Mouse (Mus musculus) frontal cortex, adult 2 months (tissue): ENCODE data around the gene Gabbr2. TPM values are rescaled to one million over a fixed set of nuclear protein-coding genes. Genes with fewer than 3 reads are reported as not detected.
A peak's percentile ranks its signal among the peaks of the same experiment; 100 is the strongest.

Experiments
- DNase-seq, 2 experiments: peaks; one replicate each; pipeline ENCODE4 v3.0.0; 2022; ENCODE audit warnings: low spot score in 1 of 2; ENCODE audit errors: extremely low spot score in 1 of 2
- polyA plus RNA-seq: library from polyadenylated mRNA; depleted of rRNA; stranded (reverse); fragments of >200 nt; gene quantifications from 2 replicates; pipeline ENCODE4 v1.2.3, GENCODE M21; 2012

Gene Gabbr2
- polyA plus RNA-seq, 1 experiment = 95.3 TPM

DNA sequence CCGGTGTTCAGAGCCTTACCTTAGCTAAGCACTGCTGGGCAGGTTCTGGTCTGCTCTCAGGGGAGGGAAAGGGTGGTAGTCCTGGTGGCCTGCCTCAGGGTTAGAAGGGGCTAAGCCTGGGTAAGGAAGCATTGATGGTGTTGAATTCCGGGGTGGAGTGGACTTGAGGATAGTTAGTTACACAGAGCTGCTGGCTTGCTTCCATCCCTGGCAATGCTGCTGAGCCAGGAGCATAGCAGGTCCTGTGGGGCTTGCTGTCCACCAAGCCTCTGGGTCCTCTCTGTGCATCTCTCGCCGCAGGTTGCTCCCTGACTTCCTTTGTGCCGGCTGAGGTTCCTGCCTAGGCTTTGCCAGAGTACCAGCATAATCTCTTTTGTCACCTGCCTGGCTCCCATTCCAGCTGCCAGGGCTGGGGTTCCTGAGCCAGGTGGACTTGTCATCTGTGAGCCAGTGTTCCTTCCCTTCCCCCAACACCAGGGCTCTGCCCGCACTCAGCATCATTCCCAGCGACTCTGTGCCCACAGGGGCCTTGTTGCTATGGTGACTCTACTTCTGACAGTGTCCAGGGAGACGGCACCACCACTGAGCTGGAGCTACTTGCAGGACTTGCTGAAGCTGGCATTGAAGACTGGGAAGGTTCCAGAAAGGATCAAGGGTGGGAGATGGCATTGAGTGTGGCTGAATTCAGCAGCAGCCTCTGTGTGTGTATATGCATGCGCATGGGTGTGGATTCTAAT, 262.2 kb downstream of the Gabbr2 start:
- DNase-seq = peak in 1 of 2 experiments; percentile 42

DNA sequence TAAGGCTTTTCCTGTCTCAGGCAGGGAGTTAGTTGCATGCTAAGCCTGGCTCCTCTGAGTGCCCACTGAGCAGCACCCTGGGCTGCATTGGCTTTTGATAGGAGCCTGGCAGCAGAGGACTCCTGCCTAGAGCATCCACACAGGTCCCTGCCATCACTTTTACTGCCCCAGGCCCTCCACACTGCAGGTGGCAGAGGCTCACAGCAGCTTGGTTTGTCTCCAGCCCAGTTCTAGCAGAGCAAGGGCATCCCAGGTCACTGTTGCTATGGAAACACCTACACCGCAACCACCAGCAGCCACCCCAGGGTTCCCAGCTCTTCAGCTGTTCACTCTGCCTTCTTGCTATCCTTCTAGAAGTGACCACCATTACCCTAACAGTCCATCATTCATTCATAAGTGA, 263.4 kb downstream of the Gabbr2 start:
- DNase-seq = peak in 1 of 2 experiments; percentile 49

DNA sequence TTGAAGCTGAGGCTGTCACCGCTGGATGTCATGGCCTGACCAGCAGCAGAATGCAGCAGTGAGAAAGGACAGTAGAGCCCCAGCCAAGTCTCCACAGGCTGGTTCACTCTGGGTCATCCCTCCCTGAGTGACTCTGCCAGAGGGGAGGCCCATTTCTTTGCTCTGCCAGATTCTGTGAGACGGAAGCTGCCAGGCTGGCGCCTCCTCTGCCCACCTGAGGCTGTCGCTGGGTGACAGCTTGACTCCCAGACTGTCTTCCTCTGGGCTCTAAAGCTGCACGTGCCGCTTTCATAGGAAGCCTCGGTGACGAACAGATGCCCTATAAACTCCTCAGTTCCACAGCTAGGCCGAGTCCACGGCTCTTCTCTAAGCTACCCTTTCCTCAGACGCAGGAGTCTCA, 264.5 kb downstream of the Gabbr2 start:
- DNase-seq = no peak

DNA sequence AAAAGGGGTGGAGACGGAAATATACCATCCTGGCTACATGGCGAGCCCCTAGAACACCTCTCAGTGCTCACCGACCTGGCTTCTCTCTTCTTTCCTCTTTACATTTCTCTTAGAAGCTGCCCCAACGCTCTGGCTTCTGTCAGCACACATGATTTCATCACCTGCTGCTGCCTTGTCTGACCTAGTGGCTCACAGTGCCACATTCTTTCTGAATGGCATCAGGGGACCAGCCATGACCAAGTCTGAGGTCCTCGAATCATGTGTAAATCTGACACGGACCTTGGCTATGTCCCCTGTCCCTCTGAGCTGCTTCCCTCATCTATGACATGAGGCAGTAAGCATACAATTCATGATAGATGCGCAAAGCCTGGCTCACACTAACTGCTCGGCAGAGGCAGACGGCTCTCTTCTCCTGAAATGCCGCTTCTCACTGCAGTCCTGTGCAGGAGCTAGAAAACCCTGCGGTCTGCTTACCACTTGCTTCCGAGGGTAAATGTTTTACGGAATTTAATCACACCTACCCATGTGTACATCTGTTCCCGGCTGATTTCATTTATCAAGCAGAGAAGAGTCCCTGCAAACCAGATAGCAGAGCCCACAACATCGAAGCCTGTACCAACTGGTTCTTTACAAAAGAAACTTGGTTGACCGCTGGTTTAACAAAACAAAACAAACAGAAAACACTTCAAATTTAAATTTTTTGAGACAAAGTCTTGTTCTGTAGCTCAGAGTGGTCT, 270.7 kb downstream of the Gabbr2 start:
- no peak for DNase-seq

DNA sequence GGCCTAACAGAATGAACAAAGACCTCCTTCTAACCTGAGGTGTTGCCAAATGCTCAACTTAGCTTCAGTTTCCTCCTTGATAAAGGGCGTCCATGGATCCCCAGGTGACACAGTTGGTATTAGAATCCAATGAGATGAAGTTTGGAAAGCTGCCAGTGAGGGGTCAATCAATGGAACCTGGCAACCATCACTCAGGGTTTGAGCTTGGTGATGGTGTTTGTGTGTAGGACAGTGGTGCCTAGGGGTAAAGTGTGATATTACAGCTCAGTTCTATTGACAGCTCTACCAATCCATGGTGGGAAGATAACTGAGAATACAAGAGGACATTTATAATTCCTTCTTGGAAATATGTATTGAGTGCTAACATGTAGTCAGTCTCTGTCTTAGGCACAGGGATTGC, 271.6 kb downstream of the Gabbr2 start:
- no peak for DNase-seq

DNA sequence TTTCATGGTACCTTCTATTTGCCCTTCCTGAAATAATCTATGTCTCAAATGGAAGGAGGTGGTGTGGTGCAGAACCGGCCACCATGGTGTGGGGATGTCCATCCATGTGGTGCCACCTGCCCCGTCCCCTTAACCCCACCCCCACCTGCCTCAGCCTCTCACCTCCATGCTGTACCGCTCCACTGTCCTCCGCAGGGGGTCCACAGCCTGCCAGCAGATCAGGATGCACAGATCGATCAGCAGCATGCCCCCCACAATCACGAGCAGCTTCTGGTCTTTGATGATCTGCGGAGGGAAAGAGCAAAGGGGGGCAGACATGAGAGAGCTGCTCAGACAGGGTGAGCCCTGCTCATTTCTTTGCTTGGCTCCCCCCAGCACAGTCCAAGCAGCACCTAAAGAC, 273.0 kb downstream of the Gabbr2 start:
- no peak for DNase-seq

DNA sequence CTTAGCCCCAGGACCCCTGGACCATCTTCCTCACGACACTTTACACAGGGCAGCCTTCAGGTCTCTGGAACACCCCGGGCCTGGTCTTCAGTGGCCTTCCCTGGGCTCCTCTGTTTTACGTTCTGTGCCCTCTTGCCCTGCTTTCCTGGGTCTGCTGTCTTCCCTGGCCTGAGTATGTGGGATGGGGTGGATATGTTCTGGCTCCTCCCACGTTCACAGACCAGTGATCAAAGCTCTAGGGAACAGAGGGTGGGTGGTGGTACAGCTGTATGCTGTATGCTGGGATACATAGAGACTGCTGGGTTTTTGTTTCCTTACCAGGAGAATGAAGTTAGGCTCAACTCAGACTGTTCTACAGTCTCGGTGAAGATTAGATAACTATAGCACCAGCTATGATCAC, 274.5 kb downstream of the Gabbr2 start:
- DNase-seq = no peak

DNA sequence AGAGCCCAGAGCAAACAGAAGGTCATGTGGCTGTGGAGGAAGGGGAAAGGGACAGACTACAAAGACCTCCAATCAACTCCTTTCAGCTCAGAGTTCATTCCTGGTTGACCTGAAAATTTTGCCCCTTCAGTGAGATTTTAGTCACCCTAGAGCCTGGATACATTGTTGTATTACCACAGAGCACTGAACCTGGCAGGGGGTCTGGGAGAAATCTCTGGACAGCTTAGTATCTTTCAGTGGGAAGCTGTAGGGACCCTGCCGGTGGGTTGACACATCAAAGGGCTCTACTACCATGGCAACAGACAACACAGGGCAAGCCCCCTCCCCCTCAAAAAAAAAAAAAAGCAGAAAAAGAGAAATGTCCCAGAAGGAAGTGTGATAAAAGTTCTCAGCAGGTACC, 275.3 kb downstream of the Gabbr2 start:
- no peak for DNase-seq

DNA sequence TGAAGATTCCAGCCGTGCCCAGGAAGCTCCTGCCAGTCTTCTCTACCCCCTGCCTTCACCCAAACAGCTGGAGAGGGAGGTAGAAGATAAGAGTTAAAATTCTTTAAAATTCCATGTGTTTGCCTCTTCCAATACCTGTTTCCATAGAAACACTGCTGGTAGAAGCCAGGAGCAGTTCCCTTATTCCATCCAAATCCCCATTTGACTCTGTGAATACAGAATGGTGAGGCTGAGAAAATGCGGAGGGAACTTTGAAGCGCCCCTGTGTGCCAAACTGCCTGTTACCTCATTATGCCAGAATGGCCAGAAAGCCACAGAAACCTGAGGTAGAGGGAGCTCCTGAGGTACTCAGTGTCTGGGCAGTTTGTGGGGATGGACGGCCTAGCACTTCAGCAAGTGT, 281.1 kb downstream of the Gabbr2 start:
- DNase-seq = no peak

DNA sequence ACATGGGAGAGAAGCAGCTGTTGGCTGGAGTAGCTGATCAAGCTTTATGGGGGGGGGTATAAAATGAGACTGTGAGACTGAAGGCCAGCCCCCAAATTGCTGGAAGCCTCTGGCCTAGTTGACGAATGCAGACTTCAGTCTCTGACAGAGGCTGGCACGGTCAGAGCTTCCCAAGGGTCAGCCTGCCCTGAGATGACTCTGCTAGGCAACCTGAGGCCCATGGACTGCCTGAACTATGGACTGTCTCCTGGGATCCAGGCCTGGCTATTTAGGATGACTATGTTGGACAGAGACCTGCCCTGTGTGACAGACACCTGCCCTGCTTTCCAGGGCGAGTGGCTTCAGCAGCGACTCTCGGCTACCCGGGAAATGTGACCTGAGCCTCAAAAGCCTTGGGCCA, 281.7 kb downstream of the Gabbr2 start:
- DNase-seq = no peak

DNA sequence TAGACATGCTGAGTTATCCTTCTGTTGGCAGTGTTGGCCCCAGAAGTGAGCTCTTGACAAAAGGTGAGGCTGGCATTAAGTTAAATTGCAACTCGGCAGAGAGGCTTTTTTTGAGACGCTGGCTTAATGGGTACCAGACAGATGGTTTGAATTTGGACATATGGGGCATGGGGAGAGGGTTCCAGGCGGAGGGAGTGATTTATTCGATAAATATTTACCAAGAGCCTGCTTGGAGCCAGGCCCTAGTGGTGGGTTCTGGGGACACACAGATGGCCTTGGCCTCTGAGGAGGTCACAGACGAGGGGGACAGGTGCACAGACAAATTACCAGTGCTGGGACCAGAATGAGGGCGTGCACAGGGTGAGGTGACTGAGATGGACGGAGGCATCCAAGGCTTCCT, 282.2 kb downstream of the Gabbr2 start:
- DNase-seq = no peak

DNA sequence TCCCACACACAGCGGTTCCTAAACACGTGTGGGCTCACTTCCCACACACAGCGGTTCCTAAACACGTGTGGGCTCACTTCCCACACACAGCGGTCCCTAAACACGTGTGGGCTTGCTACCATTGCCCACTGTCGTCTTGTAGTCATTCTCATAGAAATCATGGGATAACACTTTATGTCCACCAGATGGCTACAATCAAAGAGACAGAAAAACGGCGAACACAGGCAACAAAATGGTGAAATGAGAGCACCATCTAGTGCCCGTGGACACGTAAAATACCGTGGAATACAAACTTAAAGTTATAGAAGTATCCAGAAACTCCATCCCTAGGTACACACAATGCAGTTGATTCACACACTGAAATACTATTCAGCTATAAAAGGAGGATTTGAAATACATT, 285.9 kb downstream of the Gabbr2 start:
- no peak for DNase-seq

DNA sequence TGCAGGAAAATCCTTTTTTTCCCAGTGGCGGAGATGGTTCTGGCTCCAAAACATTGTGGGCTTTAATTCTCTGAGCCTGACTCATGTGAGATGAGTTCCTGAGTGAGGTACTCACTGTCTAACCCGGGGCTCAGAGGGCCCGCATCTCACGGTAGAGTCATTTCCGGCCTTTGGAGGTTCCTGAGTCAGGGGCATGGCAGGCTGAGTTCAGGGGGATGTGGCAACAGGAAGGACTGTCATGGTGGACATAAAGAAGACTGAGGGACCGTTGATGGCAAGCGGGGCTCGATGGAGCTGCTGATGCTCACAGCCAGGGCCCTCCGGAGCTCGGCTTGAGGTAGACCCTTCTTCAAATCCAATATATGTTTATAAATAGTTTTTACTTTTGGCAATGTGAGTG, 288.5 kb downstream of the Gabbr2 start:
- no peak for DNase-seq

DNA sequence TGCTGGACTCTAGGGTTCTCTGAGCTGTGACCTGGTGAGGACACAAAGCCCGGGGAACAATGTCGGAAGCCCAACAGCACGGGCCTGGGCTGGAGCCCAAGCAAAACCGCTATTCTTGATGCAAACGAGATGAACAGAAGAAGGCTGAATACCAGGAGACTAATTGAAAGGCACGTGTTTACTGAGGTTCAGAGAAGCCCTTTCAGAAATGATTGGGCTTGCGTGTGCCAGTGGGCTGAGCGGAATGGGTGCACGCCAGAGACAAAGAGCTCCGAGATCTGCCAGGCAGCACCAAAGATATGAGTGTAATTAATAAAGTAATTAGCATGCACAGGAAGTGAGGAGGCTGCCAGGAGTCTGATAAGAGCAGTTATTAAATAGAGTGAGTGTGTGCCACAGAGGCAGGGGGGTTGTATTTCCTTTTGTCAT, 291.4 kb downstream of the Gabbr2 start:
- no peak for DNase-seq

DNA sequence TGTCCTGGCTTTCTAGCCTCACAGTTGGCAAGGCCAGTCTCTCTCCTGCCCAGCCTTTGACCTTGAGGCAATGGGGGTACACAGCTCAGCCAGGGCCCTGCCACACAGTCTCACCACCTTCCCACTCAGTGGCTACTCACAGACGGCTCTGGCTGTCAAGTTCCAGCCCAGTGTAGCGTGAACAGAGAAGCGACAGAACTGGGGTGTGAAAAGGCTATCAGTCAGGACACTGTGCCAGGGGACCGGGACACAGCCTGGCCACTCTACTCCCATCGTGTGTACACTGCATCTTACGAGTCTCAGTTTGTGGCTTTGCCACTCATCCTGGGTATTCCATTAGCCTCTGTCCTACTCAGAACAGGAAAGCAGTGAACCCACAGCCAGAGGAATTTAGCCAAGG, 295.2 kb downstream of the Gabbr2 start:
- no peak for DNase-seq

DNA sequence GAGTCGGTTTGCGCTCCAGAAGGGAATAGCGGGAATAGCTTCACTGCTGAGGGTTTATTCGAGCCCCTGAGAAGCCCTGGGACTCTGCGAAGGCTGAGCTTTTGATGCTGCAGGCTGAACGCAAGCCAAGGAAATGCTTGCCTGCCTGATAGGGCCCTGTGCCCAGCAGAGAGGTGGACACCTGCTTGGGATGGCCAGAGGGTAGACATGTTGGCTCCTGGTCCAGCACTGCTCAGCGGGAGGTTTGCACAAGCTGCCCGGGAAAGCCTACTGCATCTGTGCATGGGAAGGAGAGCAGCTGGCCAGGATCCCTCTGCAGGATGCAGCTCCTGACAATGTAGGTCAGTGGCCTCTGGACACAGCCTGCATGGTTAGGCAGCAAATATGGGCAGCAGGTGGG, 301.1 kb downstream of the Gabbr2 start:
- no peak for DNase-seq

DNA sequence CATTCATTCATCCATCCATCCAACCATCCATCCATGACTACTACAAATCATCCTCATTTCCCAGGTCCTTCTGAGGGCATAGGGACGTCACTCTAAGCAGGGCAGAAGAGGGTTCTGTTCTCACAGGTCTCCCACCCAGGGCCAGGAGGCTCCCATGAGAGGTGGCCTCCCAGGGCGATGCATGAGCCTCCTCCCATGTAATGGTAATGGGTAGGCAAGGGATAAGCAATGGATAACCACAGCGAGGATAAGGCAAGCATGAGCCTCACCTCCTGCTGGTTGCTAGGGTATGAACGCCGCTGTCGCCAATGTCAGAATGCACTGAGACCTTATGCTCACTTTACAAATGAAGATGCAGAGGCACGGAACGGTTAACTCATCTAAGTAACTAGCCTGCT, 301.7 kb downstream of the Gabbr2 start:
- DNase-seq = no peak

DNA sequence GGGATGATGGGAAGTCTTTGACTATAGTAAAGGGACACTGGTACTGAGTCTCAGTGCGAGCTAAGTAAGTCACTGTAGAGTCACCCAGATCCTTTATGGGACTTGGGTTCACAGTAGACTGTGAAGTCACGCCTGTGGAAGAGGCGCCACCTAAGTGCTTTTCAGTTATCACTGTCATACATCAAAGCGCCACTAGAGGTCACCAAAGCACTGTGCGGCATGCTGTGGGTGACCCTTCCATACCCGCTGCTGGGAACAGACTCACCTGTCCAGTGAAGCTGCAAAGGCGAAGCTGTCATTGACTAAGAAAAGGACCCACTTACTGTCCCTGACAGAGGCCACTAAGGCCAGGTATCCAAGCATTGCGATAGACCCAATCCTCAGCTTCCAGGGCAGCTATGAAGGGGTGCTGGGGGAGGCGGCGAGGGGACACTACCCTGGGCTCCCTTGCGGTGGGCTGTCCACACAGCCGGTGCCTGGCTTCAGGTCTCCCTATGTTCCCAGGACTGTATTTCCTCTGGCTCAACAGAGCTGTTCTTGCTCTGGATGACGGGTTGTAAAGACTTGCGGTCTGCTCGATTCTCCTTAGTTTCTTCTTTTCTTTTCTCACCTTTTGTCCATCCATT, 302.2 kb downstream of the Gabbr2 start:
- peak; percentile 53 to 92 for DNase-seq

DNA sequence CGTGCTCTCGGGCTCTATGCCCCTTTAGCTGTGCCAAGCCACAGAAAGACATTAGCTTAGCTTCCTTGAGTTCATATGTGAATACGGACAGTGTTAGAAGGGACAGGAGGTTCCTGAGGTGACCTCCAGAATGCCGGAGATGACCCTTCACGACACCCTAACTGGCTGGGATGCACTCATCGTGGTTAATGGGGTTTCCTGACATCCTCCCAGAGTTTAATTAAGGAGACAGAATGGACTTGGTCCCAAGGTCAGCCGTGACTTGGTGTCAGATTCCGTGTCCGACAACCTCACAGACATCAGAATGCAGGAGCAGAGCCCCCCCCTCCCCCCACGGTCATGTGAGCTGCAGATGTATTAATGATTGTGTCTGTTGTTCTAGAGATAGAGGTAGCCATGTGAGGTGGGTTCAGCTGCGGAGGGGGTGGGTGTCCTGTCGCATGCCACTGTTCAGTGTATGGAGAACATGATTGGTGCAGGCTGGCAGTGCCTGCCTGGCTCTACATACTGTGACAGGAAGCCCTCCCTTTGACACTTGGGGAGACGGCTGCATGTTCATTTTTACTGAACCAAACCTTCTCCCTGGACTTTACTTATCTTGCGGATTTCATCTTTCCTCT, 303.4 kb downstream of the Gabbr2 start:
- no peak for DNase-seq

DNA sequence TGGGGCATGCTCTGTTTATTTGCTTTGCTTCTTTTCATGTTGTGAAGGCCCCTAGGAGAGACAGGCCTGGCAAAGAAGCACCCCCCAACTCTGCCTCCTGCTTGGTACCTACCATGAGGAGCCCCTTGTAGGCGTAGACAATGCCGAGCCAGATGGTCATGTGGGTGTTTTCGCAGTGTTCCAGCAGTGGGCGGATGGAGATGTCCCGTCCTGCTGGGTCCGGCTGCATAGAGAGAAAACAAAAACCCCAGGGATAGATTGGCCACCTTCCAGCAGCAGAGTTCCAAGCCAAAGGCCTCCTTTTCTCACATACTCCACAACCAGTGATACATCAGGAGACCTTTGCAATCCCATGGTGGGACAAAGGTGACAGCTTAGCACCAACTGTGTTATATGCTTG, 307.5 kb downstream of the Gabbr2 start:
- DNase-seq = peak; percentile 85 to 89

DNA sequence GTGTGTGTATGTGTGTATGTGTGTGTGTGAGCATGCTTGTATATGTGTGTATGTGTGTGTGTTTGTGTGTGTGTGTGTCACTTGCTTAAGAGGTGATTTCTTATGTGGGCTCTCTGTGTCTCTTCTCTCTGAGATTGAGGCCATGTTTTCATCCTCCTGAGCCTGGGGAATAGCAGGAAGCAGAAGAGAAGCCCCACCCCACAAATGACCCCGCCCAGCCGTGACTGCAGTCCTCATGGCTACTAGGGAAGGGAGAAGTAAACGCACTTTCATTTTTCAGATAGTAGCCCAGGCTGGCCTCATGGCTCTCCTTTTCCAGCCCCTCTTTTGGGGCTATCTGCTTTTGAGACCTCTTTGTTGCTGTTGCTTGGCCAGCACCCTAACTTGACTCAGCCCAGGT, 315.0 kb downstream of the Gabbr2 start:
- no peak for DNase-seq
